Comparison of ENCODE assay signal across 15 mouse cellular contexts in genomic region chr17:56536192-56536591, GRCm38 (mm10). TPM values are rescaled to one million over a fixed set of nuclear protein-coding genes. Genes with fewer than 3 reads are reported as not detected.
DNase-seq lines count a peak whose midpoint lies in the region; ATAC-seq and TF ChIP-seq lines count a peak whose summit lies in the region.
"Had no signal": no experiment of that assay in that cellular context is flagged by ENCODE, and none has a peak within 500 bp of the region (broad histone marks: within the 10 kb centered on the region; RNA-seq: fewer than 3 reads in every experiment).

No protein-coding gene starts in this region.

- no peak overlapping the region for H3K9ac ChIP-seq in forebrain, embryonic 11.5 days (ENCODE audit: low read length)
- no peak overlapping the region for H3K9ac ChIP-seq in hindbrain, embryonic 15.5 days
- H3K9ac ChIP-seq in neural tube, embryonic 13.5 days, result no peak overlapping the region
- H3K9ac ChIP-seq: limb, embryonic 12.5 days; stomach, embryonic 15.5 days had no signal

- WGBS in forebrain, embryonic 11.5 days, result 38% methylated on average over 14 of the region's 14 CpGs
- WGBS in hindbrain, embryonic 15.5 days, result 35% methylated on average over 14 of the region's 14 CpGs
- WGBS in neural tube, embryonic 13.5 days, result 29% methylated on average over 14 of the region's 14 CpGs
- WGBS in kidney, adult 2 months, result 82% methylated on average over 14 of the region's 14 CpGs

- H3K36me3 ChIP-seq in forebrain, embryonic 11.5 days (ENCODE audit: control insufficient read depth, insufficient read depth, low read length), result no peaks in the 10 kb centered on the region
- H3K36me3 ChIP-seq in hindbrain, embryonic 15.5 days, result no peaks in the 10 kb centered on the region
- H3K36me3 ChIP-seq in neural tube, embryonic 13.5 days, result no peaks in the 10 kb centered on the region
- H3K36me3 ChIP-seq in kidney, adult 2 months (ENCODE audit: control insufficient read depth, insufficient read depth, low read length), result no peaks in the 10 kb centered on the region
- H3K36me3 ChIP-seq: limb, embryonic 12.5 days; stomach, embryonic 15.5 days had no signal

- peaks cover 4% of the 10 kb centered on the region; the same call in 1 of the 2 replicates for H3K4me1 ChIP-seq in forebrain, embryonic 11.5 days (replicated peaks; ENCODE audit: control insufficient read depth, insufficient read depth, low read length)
- H3K4me1 ChIP-seq in hindbrain, embryonic 15.5 days (replicated peaks), result peaks cover 27% of the 10 kb centered on the region
- H3K4me1 ChIP-seq in neural tube, embryonic 13.5 days (replicated peaks), result peaks cover 49% of the 10 kb centered on the region
- H3K4me1 ChIP-seq in kidney, adult 2 months (ENCODE audit: control insufficient read depth, insufficient read depth, low read length), result no peaks in the 10 kb centered on the region
- H3K4me1 ChIP-seq: limb, embryonic 12.5 days; stomach, embryonic 15.5 days had no signal

- intact Hi-C loops in gastrocnemius, postnatal 36 days (cut with DNase I), result no loop called here

- no peak for TF ChIP-seq CTCF in kidney, adult 2 months (conservative IDR thresholded peaks at IDR 0.05; ENCODE audit: insufficient read depth, insufficient read length, low read depth, low read length)

- no peaks in the 10 kb centered on the region for H3K9me3 ChIP-seq in forebrain, embryonic 11.5 days (ENCODE audit: control insufficient read depth, low read length)
- no peaks in the 10 kb centered on the region for H3K9me3 ChIP-seq in hindbrain, embryonic 15.5 days
- no peaks in the 10 kb centered on the region for H3K9me3 ChIP-seq in neural tube, embryonic 13.5 days
- H3K9me3 ChIP-seq: limb, embryonic 12.5 days; stomach, embryonic 15.5 days had no signal

- no peak for TF ChIP-seq POLR2A in kidney, adult 2 months (IDR thresholded peaks at IDR 0.05; ENCODE audit: low read depth, low read length)

- H3K27ac ChIP-seq in forebrain, embryonic 11.5 days (ENCODE audit: low read depth, low read length), result peak overlapping the region; percentile 2
- H3K27ac ChIP-seq in hindbrain, embryonic 15.5 days (replicated peaks), result peak overlapping the region; percentile 66
- peak overlapping the region; percentile 84 for H3K27ac ChIP-seq in neural tube, embryonic 13.5 days (replicated peaks)
- H3K27ac ChIP-seq in kidney, adult 2 months (ENCODE audit: insufficient read depth, low read depth, low read length), result no peak overlapping the region
- H3K27ac ChIP-seq: limb, embryonic 12.5 days; stomach, embryonic 15.5 days had no signal

- no peaks in the 10 kb centered on the region for H3K27me3 ChIP-seq in forebrain, embryonic 11.5 days (ENCODE audit: control insufficient read depth, insufficient read depth, low read length)
- no peaks in the 10 kb centered on the region for H3K27me3 ChIP-seq in hindbrain, embryonic 15.5 days
- H3K27me3 ChIP-seq in neural tube, embryonic 13.5 days, result peaks cover 3% of the 10 kb centered on the region; the same call in 1 of the 2 replicates
- no peaks in the 10 kb centered on the region for H3K27me3 ChIP-seq in kidney, adult 2 months (replicated peaks; ENCODE audit: control insufficient read depth, insufficient read depth, low read length)
- H3K27me3 ChIP-seq: limb, embryonic 12.5 days; stomach, embryonic 15.5 days had no signal

- no peak overlapping the region for H3K4me3 ChIP-seq in forebrain, embryonic 11.5 days (ENCODE audit: low read depth, low read length)
- H3K4me3 ChIP-seq in hindbrain, embryonic 15.5 days, result no peak overlapping the region
- H3K4me3 ChIP-seq in neural tube, embryonic 13.5 days, result no peak overlapping the region
- H3K4me3 ChIP-seq in kidney, adult 2 months (ENCODE audit: insufficient read depth, low read depth, low read length), result no peak overlapping the region
- H3K4me3 ChIP-seq: limb, embryonic 12.5 days; stomach, embryonic 15.5 days had no signal

- no peak overlapping the region for H3K4me2 ChIP-seq in forebrain, embryonic 11.5 days (ENCODE audit: low read depth, low read length, severe bottlenecking)
- no peak overlapping the region for H3K4me2 ChIP-seq in hindbrain, embryonic 15.5 days
- H3K4me2 ChIP-seq in neural tube, embryonic 13.5 days, result no peak overlapping the region
- H3K4me2 ChIP-seq: limb, embryonic 12.5 days; stomach, embryonic 15.5 days had no signal

- peak; percentile 31 for DNase-seq in layer of hippocampus, adult 9-11 months
- DNase-seq in layer of hippocampus, adult 11-12 months (ENCODE audit: low spot score), result no peak
- DNase-seq in forebrain, embryonic 11.5 days (ENCODE audit: low spot score), result peak; percentile 50
- no peak for DNase-seq in kidney, adult 2 months
- no peak for DNase-seq in gastrocnemius, postnatal 36 days
- DNase-seq: embryo, embryonic 11 days; thymus, postnatal 4 days had no signal

- ATAC-seq in forebrain, embryonic 11.5 days (replicated peaks; ENCODE audit: low FRiP score), result 0 out of 2 replicates have a peak, but pooled peaks have one; percentile 3
- ATAC-seq in hindbrain, embryonic 15.5 days (ENCODE audit: low FRiP score, low read depth), result peak; percentile 39; the same call in 1 of the 2 replicates
- peak; percentile 59 for ATAC-seq in neural tube, embryonic 13.5 days (ENCODE audit: low read depth)

RNA-seq across cellular contexts. Expression of gene Gm20219, which starts 18.0 kb away (rescaled TPM):
- 1.1 and 1.3 TPM in 2 replicates for polyA plus RNA-seq in forebrain, embryonic 11.5 days (2014; fragmentation: Nextera tagmentation; extraction: Ambion mirVana)
- 0.46 and 1.3 TPM in 2 replicates for polyA plus RNA-seq in hindbrain, embryonic 15.5 days (2015; fragmentation: Nextera tagmentation; extraction: Ambion mirVana)
- polyA plus RNA-seq in neural tube, embryonic 13.5 days (2015; fragmentation: Nextera tagmentation; extraction: Ambion mirVana), result 1.0 and 1.7 TPM in 2 replicates
- 1.7 and 2.1 TPM in 2 replicates for polyA plus RNA-seq in kidney, adult 2 months (2012; rRNA removed)
- under 1 TPM; 0.27 to 0.74 TPM for total RNA-seq in gastrocnemius, postnatal 36 days (2021)

RNA-seq across cellular contexts. Expression of gene Znrf4, which starts 24.0 kb away (rescaled TPM):
- polyA plus RNA-seq in forebrain, embryonic 11.5 days (2014; fragmentation: Nextera tagmentation; extraction: Ambion mirVana), result not detected in 2 replicates
- polyA plus RNA-seq in hindbrain, embryonic 15.5 days (2015; fragmentation: Nextera tagmentation; extraction: Ambion mirVana), result 0.17 TPM in 1 of 2 replicates, not detected in the other
- polyA plus RNA-seq in neural tube, embryonic 13.5 days (2015; fragmentation: Nextera tagmentation; extraction: Ambion mirVana), result not detected in 2 replicates
- 0.17 and 0.52 TPM in 2 replicates for polyA plus RNA-seq in kidney, adult 2 months (2012; rRNA removed)
- total RNA-seq in gastrocnemius, postnatal 36 days (2021), result not detected
- total RNA-seq: adrenal gland, postnatal 4 days; heart, adult 8-10 months had no signal
- polyA plus RNA-seq: large intestine, adult 2 months; limb, embryonic 12.5 days; lung, embryonic 16.5 days; stomach, embryonic 15.5 days had no signal

RNA-seq across cellular contexts. Expression of gene Safb2, which starts 48.2 kb away (rescaled TPM):
- 74.7 and 75.0 TPM in 2 replicates for polyA plus RNA-seq in forebrain, embryonic 11.5 days (2014; fragmentation: Nextera tagmentation; extraction: Ambion mirVana)
- 71.4 and 81.2 TPM in 2 replicates for polyA plus RNA-seq in hindbrain, embryonic 15.5 days (2015; fragmentation: Nextera tagmentation; extraction: Ambion mirVana)
- 67.6 and 77.2 TPM in 2 replicates for polyA plus RNA-seq in neural tube, embryonic 13.5 days (2015; fragmentation: Nextera tagmentation; extraction: Ambion mirVana)
- polyA plus RNA-seq in kidney, adult 2 months (2012; rRNA removed), result 68.4 and 77.1 TPM in 2 replicates
- total RNA-seq in gastrocnemius, postnatal 36 days (2021), result 10 to 100 TPM; 29.6 to 34.2 TPM

RNA-seq across cellular contexts. Expression of gene Safb, which starts 48.4 kb away (rescaled TPM):
- 145 and 154 TPM in 2 replicates for polyA plus RNA-seq in forebrain, embryonic 11.5 days (2014; fragmentation: Nextera tagmentation; extraction: Ambion mirVana)
- polyA plus RNA-seq in hindbrain, embryonic 15.5 days (2015; fragmentation: Nextera tagmentation; extraction: Ambion mirVana), result 105 and 116 TPM in 2 replicates
- polyA plus RNA-seq in neural tube, embryonic 13.5 days (2015; fragmentation: Nextera tagmentation; extraction: Ambion mirVana), result 104 and 136 TPM in 2 replicates
- 67.6 and 87.0 TPM in 2 replicates for polyA plus RNA-seq in kidney, adult 2 months (2012; rRNA removed)
- total RNA-seq in gastrocnemius, postnatal 36 days (2021), result 10 to 100 TPM; 35.9 to 39.7 TPM

RNA-seq across cellular contexts. Expression of gene Ptprs, which starts 59.9 kb away (rescaled TPM):
- 210 and 218 TPM in 2 replicates for polyA plus RNA-seq in forebrain, embryonic 11.5 days (2014; fragmentation: Nextera tagmentation; extraction: Ambion mirVana)
- 277 and 302 TPM in 2 replicates for polyA plus RNA-seq in hindbrain, embryonic 15.5 days (2015; fragmentation: Nextera tagmentation; extraction: Ambion mirVana)
- 251 and 260 TPM in 2 replicates for polyA plus RNA-seq in neural tube, embryonic 13.5 days (2015; fragmentation: Nextera tagmentation; extraction: Ambion mirVana)
- 38.8 and 48.0 TPM in 2 replicates for polyA plus RNA-seq in kidney, adult 2 months (2012; rRNA removed)
- total RNA-seq in gastrocnemius, postnatal 36 days (2021), result 10 to 100 TPM; 35.0 to 45.6 TPM

Comparison
In these comparisons a context has a peak if more than half of its experiments do, and no peak if none do; other contexts are left out.
1. DNase-seq: peak in layer of hippocampus, adult 9-11 months (single experiment) and forebrain, embryonic 11.5 days (single experiment); none in layer of hippocampus, adult 11-12 months (single experiment), kidney, adult 2 months (single experiment) and gastrocnemius, postnatal 36 days (0 of 2).
2. ATAC-seq: peak in every context shown above with its lines; median percentile 59 in neural tube, embryonic 13.5 days; 39 in hindbrain, embryonic 15.5 days; 3 in forebrain, embryonic 11.5 days.